Mouse (Mus musculus) heart, adult 11 months (tissue): ENCODE measurements around the gene Scaf11.
A peak's percentile ranks its signal among the peaks of the same experiment; 100 is the strongest.
"Not testable (repeated sequence)": the region's sequence is repeated elsewhere in the genome, so short reads cannot be mapped to it uniquely, and the experiment has no call there.

Source experiments
- DNase-seq: peaks from one replicate; pipeline ENCODE4 v3.0.0; 2022

Gene Scaf11

GRCm38 (mm10) chr15:96460730-96461540 lies at the start of gene Scaf11:
Gene Scaf11, minus strand, starts transcription at chr15:96460843.
- peak; percentile 99 for DNase-seq

DNA sequence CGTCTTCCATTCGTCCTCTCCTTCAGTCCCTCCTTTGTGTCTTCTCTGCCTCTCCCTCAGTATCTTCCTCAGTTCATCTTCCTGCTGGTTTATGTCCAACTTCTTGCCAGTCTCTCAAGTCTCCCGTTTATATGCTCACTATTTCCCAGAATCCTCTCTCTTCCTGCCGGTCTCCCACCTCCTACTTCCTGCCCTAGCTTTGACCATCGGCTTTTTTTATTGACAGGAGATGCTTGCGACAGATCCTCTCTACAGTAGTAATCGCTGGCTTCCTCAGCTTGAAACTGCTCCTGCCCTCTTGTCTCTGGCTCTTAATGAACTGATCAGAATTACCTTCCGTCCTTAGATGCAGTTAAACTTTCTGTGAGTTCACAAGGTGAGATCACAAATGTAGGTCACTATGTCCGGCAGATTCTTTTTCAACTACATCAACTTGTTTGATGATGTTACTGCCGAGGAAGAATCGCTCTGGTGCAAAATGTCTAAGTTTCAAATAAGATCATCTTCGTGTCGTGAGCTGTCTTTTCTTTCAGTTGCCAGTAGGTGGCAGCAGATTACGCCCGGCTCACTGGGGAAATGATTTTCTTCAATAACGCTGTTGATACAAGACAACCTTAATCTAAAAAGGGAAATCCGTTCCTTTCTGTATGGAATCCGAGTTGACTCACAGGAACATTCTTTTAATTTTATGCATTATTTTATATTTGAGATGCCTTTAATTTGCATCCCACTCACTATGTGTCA lies 46.6 kb upstream of the Scaf11 start:
- DNase-seq: peak; percentile 80

- DNase-seq: peak; percentile 57
Observed at GRCm38 (mm10) chr15:96497646-96498045, 37.0 kb upstream of the Scaf11 start.

- peak; percentile 68 for DNase-seq
Observed at GRCm38 (mm10) chr15:96494279-96494678, 33.6 kb upstream of the Scaf11 start.

- peak; percentile 55 for DNase-seq
Observed at GRCm38 (mm10) chr15:96493573-96493972, 32.9 kb upstream of the Scaf11 start.

- not testable (repeated sequence) for DNase-seq
Observed at GRCm38 (mm10) chr15:96492919-96493318, 32.3 kb upstream of the Scaf11 start.

- DNase-seq: peak; percentile 78
Observed at GRCm38 (mm10) chr15:96491861-96492641, 31.4 kb upstream of the Scaf11 start.

DNA sequence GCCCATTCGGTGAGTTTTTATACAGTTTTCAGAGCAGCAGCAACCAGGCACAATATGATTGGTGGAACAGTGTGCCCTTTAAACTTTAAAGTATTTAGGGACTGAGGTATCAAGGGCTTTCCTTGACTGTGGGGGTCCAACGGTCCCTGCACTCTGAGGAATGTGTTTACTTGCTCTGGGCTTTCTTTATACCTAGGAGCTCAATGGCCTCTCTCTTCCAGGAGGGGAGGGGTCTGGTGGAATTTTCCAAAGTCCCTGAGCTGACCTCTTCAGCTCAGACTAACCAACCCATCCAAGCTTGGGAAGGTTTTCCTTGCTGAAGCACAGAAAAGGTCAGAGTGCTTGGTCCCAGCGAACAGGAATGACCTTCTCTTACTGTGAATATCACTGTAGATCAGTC lies 30.8 kb upstream of the Scaf11 start:
- peak; percentile 36 for DNase-seq

DNA sequence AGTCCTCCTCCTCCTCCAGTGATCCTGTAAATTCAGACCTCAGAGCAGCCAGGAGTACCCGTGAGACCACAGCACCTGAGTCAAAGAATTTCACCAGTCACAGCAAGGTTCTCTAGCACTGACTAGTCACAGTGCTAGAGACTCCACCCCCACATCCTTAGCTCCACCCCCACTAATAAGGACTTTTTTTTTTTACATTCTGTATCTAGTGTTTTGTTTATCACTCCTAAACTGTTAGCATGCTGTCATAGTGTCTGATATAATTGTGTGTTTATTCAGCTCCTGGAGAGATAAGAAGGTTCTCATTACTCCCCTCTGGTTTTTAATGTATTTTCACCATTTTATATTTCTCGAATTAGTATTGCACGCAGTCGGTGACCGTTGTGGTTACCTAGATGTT lies 29.5 kb upstream of the Scaf11 start:
- DNase-seq: peak; percentile 3

DNA sequence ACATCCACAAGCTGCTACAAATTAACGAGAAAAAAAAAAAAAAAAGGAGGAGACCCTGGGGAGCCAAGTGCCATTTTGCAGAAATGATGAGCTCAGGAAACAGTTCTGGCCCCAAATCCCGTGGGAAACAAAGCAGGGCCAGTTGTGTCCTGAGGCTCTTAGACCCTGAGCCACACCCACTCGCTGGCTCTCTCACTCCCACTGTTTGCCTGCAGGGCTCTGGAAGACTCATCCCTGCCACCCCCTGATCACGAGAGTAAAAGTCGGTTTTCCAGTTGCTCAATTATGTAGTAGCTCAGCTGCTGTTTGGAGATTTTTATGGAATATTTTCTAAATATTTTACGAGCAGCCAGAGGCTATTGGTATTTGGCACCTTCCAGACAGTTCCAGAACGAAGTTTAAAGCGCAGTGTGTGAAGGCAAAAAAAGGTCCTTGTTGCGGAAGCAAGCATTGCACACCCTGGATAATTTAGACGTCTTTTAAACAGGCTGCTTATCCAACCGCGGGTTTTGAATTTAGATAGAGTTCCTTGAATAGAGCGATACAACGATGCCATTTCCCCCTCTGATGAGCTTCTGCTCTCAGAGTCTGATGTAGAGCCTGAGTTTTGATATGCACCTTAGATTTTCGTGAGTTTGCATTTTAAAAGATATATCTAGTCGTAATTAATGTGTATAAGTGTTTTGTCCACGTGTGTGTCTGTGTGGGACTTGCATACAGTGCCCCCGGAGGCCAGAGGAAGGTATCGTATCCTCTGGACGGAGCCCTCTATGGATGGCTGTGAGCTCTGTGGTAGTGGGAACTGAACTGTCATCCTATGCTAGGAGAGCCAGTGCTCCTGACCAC lies 28.5 kb upstream of the Scaf11 start:
- DNase-seq: peak; percentile 91

- peak; percentile 29 for DNase-seq
Observed at GRCm38 (mm10) chr15:96487066-96487698, 26.5 kb upstream of the Scaf11 start.

- peak; percentile 16 for DNase-seq
Observed at GRCm38 (mm10) chr15:96480822-96481221, 20.2 kb upstream of the Scaf11 start.

- peak; percentile 71 for DNase-seq
Observed at GRCm38 (mm10) chr15:96478006-96478405, 17.4 kb upstream of the Scaf11 start.

- DNase-seq: peak; percentile 96
Observed at GRCm38 (mm10) chr15:96476359-96476758, 15.7 kb upstream of the Scaf11 start.

GRCm38 (mm10) chr15:96475571-96475972 lies 14.9 kb upstream of the Scaf11 start:
- DNase-seq: peak; percentile 92

GRCm38 (mm10) chr15:96474325-96474955 lies 13.8 kb upstream of the Scaf11 start:
- DNase-seq: peak; percentile 97

DNA sequence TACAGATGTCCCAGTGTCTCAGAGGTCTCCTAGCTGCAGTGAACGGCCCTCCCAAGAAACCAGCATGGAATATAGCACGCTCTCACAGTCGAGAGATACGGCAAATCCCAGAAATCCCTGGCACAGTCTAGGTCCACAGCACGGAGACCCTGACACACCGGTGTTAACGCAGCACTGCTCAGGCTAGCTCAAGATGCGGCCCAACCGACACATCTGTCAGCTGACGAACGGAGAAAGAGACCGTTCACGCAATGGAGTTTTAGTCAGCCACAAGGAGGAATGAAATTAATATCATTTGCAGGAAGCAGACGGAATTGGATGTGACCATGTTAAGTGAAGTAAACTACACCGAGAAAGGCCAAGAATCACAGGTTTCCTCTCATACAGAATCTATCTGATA lies 13.3 kb upstream of the Scaf11 start:
- peak; percentile 81 for DNase-seq

- peak; percentile 63 for DNase-seq
Observed at GRCm38 (mm10) chr15:96468316-96468715, 7.7 kb upstream of the Scaf11 start.

- DNase-seq: peak; percentile 63
Observed at GRCm38 (mm10) chr15:96467844-96468243, 7.2 kb upstream of the Scaf11 start.

GRCm38 (mm10) chr15:96466362-96466903 lies 5.8 kb upstream of the Scaf11 start:
- DNase-seq: peak; percentile 95

DNA sequence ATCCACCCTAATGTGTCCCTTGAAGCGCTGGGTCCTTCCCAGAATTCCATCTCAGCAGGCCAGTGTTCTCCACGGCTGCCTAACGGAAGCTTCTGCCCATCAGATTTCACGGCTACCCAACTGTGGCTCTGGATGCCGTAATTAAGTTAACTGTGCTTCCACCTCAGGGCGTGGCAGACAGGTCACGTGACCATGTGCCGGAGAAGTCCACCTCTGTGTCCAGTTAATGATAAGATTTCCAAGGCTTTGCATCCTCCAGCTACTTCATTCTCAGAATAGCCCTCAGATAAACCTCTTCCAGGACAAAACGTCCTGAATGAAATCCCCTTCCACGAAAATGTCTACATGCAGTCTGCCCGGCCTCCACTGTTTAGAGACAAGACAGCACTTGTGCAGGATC lies 4.4 kb upstream of the Scaf11 start:
- peak; percentile 87 for DNase-seq
